Mouse (Mus musculus) liver, adult 2 months (tissue): Measurements from ENCODE around the gene Dmkn. TPM values are rescaled to one million over a fixed set of nuclear protein-coding genes. Genes with fewer than 3 reads are reported as not detected.

Source experiments
- DNase-seq: peaks from one replicate; pipeline ENCODE4 v3.0.0-alpha.2; 2011; ENCODE audit warnings: low read depth, low spot score; ENCODE audit errors: extremely low read depth
- H3K27ac ChIP-seq: fragments of 200-500 bp; replicated peaks from 2 replicates; pipeline ENCODE4 v1.5.1; 2012; ENCODE audit warnings: low read depth, mild to moderate bottlenecking, control low read depth, inconsistent platforms, low read length; ENCODE audit not compliant: insufficient read depth
- H3K27me3 ChIP-seq: fragments of 200-500 bp; 2 replicates; pipeline ENCODE4 v1.6.1; 2012; ENCODE audit warnings: mild to moderate bottlenecking, moderate library complexity, low read length, inconsistent platforms; ENCODE audit not compliant: control insufficient read depth, insufficient read depth
- H3K36me3 ChIP-seq: fragments of 200-500 bp; 2 replicates; pipeline ENCODE4 v1.6.1; 2012; ENCODE audit warnings: low read length, inconsistent platforms; ENCODE audit not compliant: control insufficient read depth, insufficient read depth
- H3K4me1 ChIP-seq: fragments of 200-500 bp; 2 replicates; pipeline ENCODE4 v1.6.1; 2011; ENCODE audit warnings: low read length; ENCODE audit not compliant: control insufficient read depth, insufficient read depth
- H3K4me3 ChIP-seq: fragments of 200-500 bp; 2 replicates; pipeline ENCODE4 v1.5.1; 2011; ENCODE audit warnings: low read depth, mild to moderate bottlenecking, control low read depth, low read length, moderate library complexity; ENCODE audit not compliant: insufficient read depth
- H3K79me2 ChIP-seq: fragments of 200-500 bp; 2 replicates; pipeline ENCODE4 v1.6.1; 2012; ENCODE audit warnings: inconsistent platforms, mild to moderate bottlenecking, low read length, moderate library complexity; ENCODE audit not compliant: control insufficient read depth, insufficient read depth
- H3K9ac ChIP-seq: fragments of 200-500 bp; 2 replicates; pipeline ENCODE4 v1.6.1; 2012; ENCODE audit warnings: low read depth, mild to moderate bottlenecking, control low read depth, inconsistent platforms, low read length
- CTCF ChIP-seq: fragments of 200-500 bp; IDR thresholded peaks from 2 replicates; pipeline ENCODE4 v1.5.1; 2011; ENCODE audit warnings: low read depth, low read length, control low read depth
- POLR2A ChIP-seq: fragments of 200-500 bp; IDR thresholded peaks from 2 replicates; pipeline ENCODE4 v1.6.1; 2011; ENCODE audit warnings: low read length, control low read depth; ENCODE audit not compliant: insufficient read depth; ENCODE audit errors: extremely low read depth
- WGBS: fragments of 180-500 bp; shearing (Covaris S2); methylation state at CpG from one replicate; pipeline ENCODE4 v1.1.7; 2018; 5-methylcytosine and 5-hydroxymethylcytosine counted together
- polyA plus RNA-seq: library from polyadenylated mRNA; depleted of rRNA; stranded (reverse); fragments of >200 nt; gene quantifications from 2 replicates; pipeline ENCODE4 v1.2.3, GENCODE M21; 2012
- total RNA-seq: library from RNA; depleted of rRNA; stranded (reverse); fragments of >200 nt; gene quantifications from 2 replicates; pipeline ENCODE4 v1.2.3, GENCODE M21; 2014

Dmkn gene
- total and polyA plus RNA-seq, 2 experiments: not detected

DNA sequence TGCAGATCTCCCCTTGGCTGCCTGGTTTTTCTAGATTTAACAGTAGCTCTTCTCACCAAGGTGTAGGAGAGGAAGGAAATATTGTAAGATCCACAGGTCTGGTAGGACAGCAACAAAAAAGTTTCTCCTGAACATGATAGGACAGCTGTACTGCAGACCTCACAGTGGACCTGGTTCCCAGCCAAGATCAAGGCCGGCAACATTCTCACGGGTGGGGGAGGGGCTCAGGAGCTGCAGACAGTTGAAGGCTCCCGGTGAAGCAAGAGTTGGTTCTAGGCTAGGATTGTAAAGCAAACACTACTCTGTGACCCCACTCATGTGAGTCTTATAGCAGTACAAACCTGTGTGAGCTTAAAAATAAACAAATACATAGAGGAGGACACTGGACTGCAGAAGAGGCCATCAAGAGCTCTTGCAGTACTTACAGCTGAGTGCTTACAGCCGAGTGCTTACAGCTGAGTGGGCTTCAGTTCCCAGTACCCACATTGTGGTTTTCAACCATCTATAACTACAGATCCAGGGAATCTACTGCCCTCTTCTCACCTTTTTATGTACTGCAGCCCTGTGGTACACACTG lies 19.4 kb upstream of the Dmkn start:
- Histone ChIP-seq H3K27ac (no peak overlapping the region), H3K9ac (no peak overlapping the region), H3K4me1 (no peaks in the 10 kb centered on the region; the same call in 1 of the 2 replicates), H3K36me3 (no peaks in the 10 kb centered on the region), H3K27me3 (no peaks in the 10 kb centered on the region), H3K4me3 (no peak overlapping the region), H3K79me2 (no peaks in the 10 kb centered on the region)
- TF ChIP-seq CTCF (no peak), POLR2A (no peak)
- WGBS: 24% methylated on average over 4 of the region's 4 CpGs
- peak; percentile 59 for DNase-seq

DNA sequence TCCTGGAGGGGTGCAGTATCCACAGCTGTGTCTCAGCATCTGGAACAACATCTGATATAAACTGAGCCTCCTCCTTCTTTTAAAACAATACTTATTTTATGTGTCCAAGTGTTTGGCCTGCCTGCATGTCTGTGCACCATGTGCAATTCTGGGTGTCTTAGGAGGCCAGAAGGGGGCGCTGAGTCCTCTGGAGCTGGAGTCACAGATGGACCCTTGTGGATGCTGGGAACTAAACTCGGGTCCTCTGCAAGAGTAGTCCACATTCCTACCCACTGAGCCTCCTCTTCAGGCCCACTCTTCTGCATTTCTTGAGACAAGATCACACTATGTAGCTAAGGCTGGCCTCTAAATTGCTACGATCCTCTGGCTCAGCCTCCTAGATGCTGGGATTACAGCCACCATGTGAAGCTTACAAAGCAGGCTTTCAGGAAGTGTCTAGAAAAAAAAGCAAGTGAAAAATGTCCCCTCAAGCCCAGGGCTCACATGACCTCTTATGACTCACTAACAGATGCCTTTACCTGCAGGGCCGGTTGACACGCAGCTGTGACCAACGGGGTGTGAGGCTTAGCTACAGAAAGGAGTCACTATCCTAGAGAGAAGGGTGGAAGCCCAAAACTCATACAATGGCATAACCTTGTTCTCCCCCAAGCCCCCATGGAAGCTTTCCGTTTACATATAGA lies 15.9 kb upstream of the Dmkn start:
- H3K27ac ChIP-seq: no peak overlapping the region
- no peak for DNase-seq
- TF ChIP-seq POLR2A (no peak), CTCF (no peak)
- no peaks in the 10 kb centered on the region for H3K27me3 ChIP-seq
- H3K4me1 ChIP-seq: no peaks in the 10 kb centered on the region; the same call in 1 of the 2 replicates
- H3K4me3 ChIP-seq: no peak overlapping the region
- H3K79me2 ChIP-seq: no peaks in the 10 kb centered on the region
- H3K9ac ChIP-seq: no peak overlapping the region
- 90% methylated on average over 7 of the region's 7 CpGs for WGBS
- H3K36me3 ChIP-seq: no peaks in the 10 kb centered on the region

DNA sequence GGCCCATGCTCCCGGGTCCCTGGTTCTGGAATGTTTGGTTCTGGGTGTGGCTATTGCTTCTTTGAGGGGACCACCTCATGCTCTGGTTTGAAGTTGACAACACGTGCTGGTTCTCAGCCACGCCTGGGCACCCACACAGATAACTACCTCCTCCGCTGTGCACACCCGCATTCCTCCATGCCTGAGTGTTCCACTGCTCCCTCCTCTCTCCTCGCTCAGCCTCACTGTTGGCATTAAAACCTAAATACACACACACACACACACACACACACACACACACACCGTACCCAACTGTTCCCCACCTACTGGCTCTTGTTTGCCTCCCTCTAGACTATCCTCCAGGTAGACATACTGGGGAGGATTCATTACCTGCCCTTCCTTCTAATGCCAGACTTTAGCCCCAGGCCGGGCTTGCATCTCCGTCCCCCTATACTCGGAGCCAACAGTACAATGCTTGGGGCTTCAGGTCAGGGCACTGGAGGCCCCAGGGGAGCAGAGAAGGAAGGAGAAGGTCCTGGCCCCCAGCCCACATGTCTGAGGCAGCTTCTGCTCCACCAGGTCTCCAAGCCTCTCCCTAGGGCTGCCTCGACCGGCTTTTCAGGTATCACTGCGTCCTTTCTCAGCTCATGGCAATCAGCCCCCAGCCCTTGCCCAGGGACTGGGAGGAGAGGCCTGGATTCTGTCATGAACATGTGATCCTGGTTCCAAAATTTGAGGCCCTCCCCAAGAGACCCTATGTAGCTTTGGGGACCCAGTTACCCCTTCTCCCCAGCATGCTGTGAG lies 13.5 kb upstream of the Dmkn start:
- TF ChIP-seq CTCF: no peak
- no peak for TF ChIP-seq POLR2A
- H3K27me3 ChIP-seq: no peaks in the 10 kb centered on the region
- no peaks in the 10 kb centered on the region for H3K79me2 ChIP-seq
- no peak for DNase-seq
- no peaks in the 10 kb centered on the region for H3K4me1 ChIP-seq
- H3K9ac ChIP-seq: no peak overlapping the region
- H3K27ac ChIP-seq: no peak overlapping the region
- H3K4me3 ChIP-seq: no peak overlapping the region
- WGBS: 86% methylated on average over 13 of the region's 13 CpGs
- no peaks in the 10 kb centered on the region for H3K36me3 ChIP-seq

DNA sequence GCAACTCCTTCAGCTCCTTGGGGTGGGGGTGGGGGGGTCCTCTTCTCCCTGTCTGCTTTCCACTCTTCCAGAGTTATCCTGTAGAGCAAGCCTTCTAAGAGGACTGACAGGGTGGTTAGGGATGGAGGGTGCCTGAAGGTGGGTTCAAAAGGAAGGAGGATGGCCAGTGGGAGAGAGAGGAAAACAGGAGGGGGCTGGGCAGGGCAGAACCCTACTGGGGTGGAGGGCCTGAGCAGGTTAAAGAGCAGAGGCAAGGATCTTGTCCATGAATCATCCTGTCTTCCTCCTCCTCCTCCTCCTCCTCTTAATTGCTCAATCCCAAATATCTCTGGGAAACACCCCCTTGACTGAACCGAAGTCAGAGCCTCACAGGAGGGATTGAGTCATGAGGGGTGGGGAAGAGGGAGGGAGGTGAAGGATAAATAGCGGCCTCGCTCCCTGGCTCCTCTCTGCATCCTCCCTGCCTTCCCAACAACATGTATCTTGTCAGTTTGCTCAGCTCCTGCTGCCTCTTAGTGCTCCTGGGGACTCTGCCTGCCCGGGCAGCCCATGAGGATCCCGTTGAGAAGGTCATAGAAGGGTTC lies 12.4 kb upstream of the Dmkn start, which contains the start of gene Sbsn:
Gene Sbsn, plus strand, starts transcription at position 386 of the 584 bp plus-strand sequence.
- no peak for TF ChIP-seq CTCF
- TF ChIP-seq POLR2A: no peak
- H3K27ac ChIP-seq: no peak within 1 kb of the TSS
- no peak within 1 kb of the TSS for H3K4me3 ChIP-seq
- H3K36me3 ChIP-seq: no peaks in the 10 kb centered on the region
- no peak for DNase-seq
- H3K9ac ChIP-seq: no peak within 1 kb of the TSS
- 60% methylated on average over 5 of the region's 5 CpGs for WGBS
- H3K27me3 ChIP-seq: no peaks in the 10 kb centered on the region
- H3K4me1 ChIP-seq: no peaks in the 10 kb centered on the region
- no peaks in the 10 kb centered on the region for H3K79me2 ChIP-seq

GRCm38 (mm10) chr7:30757001-30757400 lies 6.6 kb upstream of the Dmkn start:
- TF ChIP-seq CTCF (no peak), POLR2A (no peak)
- no peak for DNase-seq
- Histone ChIP-seq H3K27me3 (no peaks in the 10 kb centered on the region), H3K4me3 (no peak overlapping the region), H3K79me2 (no peaks in the 10 kb centered on the region), H3K36me3 (no peaks in the 10 kb centered on the region), H3K4me1 (no peaks in the 10 kb centered on the region), H3K27ac (no peak overlapping the region), H3K9ac (no peak overlapping the region)
- whole genome bisulfite sequencing: 69% methylated on average over 3 of the region's 3 CpGs
